Mouse (Mus musculus) limb, embryonic 10.5 days (tissue): ENCODE data around the gene Madcam1. TPM values are rescaled to one million over a fixed set of nuclear protein-coding genes. Genes with fewer than 3 reads are reported as not detected.

ENCODE experiments used
- DNase-seq: peaks from one replicate; pipeline ENCODE4 v3.0.0-alpha.2; 2017; ENCODE audit warnings: low spot score
- H3K27ac ChIP-seq: fragments of 300-500 bp; sonication (generic); 2 replicates; pipeline ENCODE4 v1.5.1; 2016; ENCODE audit warnings: mild to moderate bottlenecking
- H3K27me3 ChIP-seq: fragments of 300-500 bp; sonication (generic); 2 replicates; pipeline ENCODE4 v1.6.1; 2016; ENCODE audit warnings: low read depth, mild to moderate bottlenecking; ENCODE audit not compliant: poor library complexity, severe bottlenecking
- H3K36me3 ChIP-seq: fragments of 300-500 bp; sonication (generic); 2 replicates; pipeline ENCODE4 v1.6.1; 2016; ENCODE audit warnings: mild to moderate bottlenecking, moderate library complexity
- H3K4me1 ChIP-seq: fragments of 300-500 bp; sonication (generic); 2 replicates; pipeline ENCODE4 v1.6.1; 2016
- H3K4me3 ChIP-seq: fragments of 300-500 bp; sonication (generic); 2 replicates; pipeline ENCODE4 v1.5.1; 2016; ENCODE audit warnings: mild to moderate bottlenecking, moderate library complexity
- H3K9me3 ChIP-seq: fragments of 300-500 bp; sonication (generic); replicated peaks from 2 replicates; pipeline ENCODE4 v1.6.1; 2016; ENCODE audit warnings: mild to moderate bottlenecking
- WGBS: fragments of 180-500 bp; shearing (Covaris S2); methylation state at CpG from one replicate; pipeline ENCODE4 v1.1.7; 2016; 5-methylcytosine and 5-hydroxymethylcytosine counted together
- polyA plus RNA-seq: library from polyadenylated mRNA; unstranded; fragments of >200 nt; fragmentation: Nextera tagmentation; extraction: Ambion mirVana; gene quantifications from 2 replicates; pipeline ENCODE4 v1.2.1, GENCODE M21; 2016

Gene Madcam1
- polyA plus RNA-seq, 1 experiment from 2014 or later, result 6.4 TPM

DNA sequence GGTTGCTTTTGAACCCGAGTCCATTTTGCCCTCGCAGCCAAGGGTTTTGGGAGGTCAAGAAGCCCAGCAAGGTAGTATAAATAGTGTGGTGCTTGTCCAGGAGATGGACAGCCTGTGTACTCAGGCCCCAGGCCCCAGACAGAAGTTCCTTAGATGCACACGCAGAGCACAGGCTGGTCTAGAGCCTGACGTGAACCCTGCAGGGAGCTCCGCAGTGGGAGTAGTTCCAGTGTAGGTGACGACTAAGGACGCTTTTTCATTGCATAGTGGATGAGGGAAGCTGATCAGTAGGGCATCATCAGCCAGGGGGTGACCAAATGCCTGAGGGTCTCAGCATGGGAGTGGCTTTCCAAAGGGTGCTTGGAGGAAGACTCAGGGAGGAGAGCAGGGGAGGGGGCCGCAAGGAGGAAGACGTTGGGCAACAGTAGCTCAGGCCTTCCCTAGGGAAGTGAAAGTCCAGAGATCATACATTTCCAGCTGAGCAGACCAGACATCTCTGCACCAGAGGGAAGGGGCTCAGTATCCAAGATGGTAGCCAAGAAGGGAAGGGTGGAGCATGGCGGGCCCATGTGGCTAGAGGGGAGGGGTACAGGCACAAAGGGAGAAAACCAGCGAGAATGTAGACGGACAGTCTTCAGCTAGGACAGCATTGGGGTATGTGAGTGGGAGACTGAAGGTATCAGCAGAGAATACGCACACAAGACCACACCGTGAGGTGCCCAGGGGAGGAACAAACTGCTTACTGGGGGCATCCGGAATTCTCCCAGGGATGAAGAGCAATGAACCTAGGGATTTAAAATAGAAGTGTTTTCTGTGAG is 5.9 kb downstream of the Madcam1 start:
- Histone ChIP-seq H3K36me3 (peaks cover 33% of the 10 kb centered on the region), H3K27me3 (no peaks in the 10 kb centered on the region), H3K27ac (peak overlapping the region; percentile 96), H3K4me1 (peaks cover 23% of the 10 kb centered on the region), H3K4me3 (peak overlapping the region; percentile 78), H3K9me3 (no peaks in the 10 kb centered on the region)
- no peak for DNase-seq
- WGBS, result 35% methylated on average over 15 of the region's 15 CpGs

DNA sequence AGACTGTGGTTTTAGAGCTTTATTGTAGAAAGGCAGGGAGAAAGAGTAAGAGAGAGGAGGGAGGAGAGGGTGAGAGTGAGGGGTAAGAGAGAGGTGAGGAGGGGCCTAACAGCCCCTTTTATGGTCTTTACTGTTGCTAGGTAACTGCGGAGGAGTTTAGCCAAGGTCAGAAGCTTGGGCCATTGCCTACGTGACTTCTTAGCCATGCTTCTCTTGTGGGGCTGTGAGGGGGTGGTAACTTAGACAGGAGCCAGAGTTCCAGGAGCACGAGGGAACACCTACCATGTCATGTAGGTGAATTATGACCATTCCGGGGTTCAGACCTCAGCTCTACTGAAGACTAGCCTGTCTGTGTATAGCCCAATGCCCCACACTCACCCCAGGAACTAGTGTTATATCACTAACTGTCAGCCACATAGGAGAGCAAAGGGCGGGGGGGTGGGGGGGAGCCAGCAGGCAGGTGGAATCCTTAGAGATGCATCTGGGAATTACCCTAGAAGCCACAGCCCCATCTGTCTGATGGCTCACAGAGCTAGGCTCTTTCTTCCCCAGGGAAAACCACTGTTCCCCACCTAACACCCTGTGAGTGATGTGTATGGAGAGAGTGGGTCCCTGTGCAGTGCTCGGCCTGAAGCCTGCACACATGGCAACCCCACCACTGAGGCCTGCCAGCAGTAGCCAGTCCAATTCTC is 7.2 kb downstream of the Madcam1 start:
- H3K27me3 ChIP-seq, result no peaks in the 10 kb centered on the region
- no peak for DNase-seq
- H3K27ac ChIP-seq, result peak overlapping the region; percentile 96; the same call in 1 of the 2 replicates
- H3K4me3 ChIP-seq, result peak overlapping the region; percentile 78; the same call in 1 of the 2 replicates
- no peaks in the 10 kb centered on the region for H3K9me3 ChIP-seq
- 51% methylated on average over 6 of the region's 6 CpGs for WGBS
- peaks cover 27% of the 10 kb centered on the region for H3K4me1 ChIP-seq
- peaks cover 43% of the 10 kb centered on the region for H3K36me3 ChIP-seq

- Histone ChIP-seq H3K36me3 (peaks cover 43% of the 10 kb centered on the region), H3K4me3 (peak overlapping the region; percentile 18; the same call in 1 of the 2 replicates), H3K4me1 (peaks cover 27% of the 10 kb centered on the region), H3K27ac (peak overlapping the region; percentile 54; the same call in 1 of the 2 replicates), H3K27me3 (no peaks in the 10 kb centered on the region), H3K9me3 (no peaks in the 10 kb centered on the region)
- 74% methylated on average over 3 of the region's 3 CpGs for WGBS
- DNase-seq, result no peak
Observed at GRCm38 (mm10) chr10:79672088-79672455, 7.7 kb downstream of the Madcam1 start.

- no peak for DNase-seq
- Histone ChIP-seq H3K9me3 (no peaks in the 10 kb centered on the region), H3K4me1 (peaks cover 27% of the 10 kb centered on the region), H3K27me3 (no peaks in the 10 kb centered on the region), H3K36me3 (peaks cover 43% of the 10 kb centered on the region), H3K4me3 (no peak overlapping the region), H3K27ac (no peak overlapping the region)
- 96% methylated on average over 3 of the region's 3 CpGs for WGBS
Observed at GRCm38 (mm10) chr10:79673054-79673453, 8.7 kb downstream of the Madcam1 start.

DNA sequence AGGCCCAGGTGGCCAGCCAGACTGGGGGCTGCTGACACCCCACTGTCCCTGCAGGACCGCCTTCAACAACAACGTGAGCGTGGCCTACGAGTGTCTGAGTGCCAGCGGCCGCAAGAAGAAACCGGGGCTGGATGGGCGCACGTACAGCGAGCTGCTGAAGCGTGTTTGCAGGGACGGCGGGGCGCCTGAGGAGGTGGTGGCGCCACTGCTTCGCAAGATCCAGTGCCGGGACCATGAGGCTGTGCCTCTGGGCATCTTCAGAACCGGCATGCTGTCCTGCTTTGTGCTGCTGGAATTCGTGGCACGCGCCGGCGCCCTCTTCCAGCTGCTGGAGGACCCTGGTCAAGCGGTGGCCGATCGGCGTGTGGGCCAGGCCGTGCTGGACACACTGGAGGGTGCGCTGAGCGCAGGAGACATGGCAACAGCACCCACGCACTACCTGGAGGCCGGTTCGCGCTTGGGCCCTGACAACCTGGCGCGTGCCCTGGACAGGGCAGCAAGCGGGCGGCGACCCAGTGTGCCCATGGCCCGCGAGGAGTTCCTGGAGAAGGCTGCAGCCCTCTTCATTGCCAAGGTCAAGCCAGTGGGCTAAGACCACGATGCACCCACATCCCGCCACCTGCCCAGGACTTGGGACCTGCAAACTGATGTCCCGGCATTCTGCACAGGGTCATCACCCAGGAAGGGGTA is 11.1 kb downstream of the Madcam1 start:
- Histone ChIP-seq H3K36me3 (peaks cover 43% of the 10 kb centered on the region), H3K27ac (no peak overlapping the region), H3K27me3 (no peaks in the 10 kb centered on the region), H3K9me3 (no peaks in the 10 kb centered on the region), H3K4me3 (no peak overlapping the region), H3K4me1 (peaks cover 22% of the 10 kb centered on the region)
- DNase-seq, result no peak
- WGBS, result 52% methylated on average over 44 of the region's 44 CpGs

- no peaks in the 10 kb centered on the region for H3K9me3 ChIP-seq
- H3K36me3 ChIP-seq, result peaks cover 26% of the 10 kb centered on the region
- H3K27me3 ChIP-seq, result no peaks in the 10 kb centered on the region
- H3K27ac ChIP-seq, result peak overlapping the region; percentile 89
- no peak for DNase-seq
- peak overlapping the region; percentile 89 for H3K4me3 ChIP-seq
- WGBS, result 40% methylated on average over 11 of the region's 11 CpGs
- H3K4me1 ChIP-seq, result peaks cover 25% of the 10 kb centered on the region
Observed at GRCm38 (mm10) chr10:79680606-79681495, 16.5 kb downstream of the Madcam1 start.

- no peaks in the 10 kb centered on the region for H3K9me3 ChIP-seq
- H3K27ac ChIP-seq, result peak within 1 kb of the TSS; percentile 89
- peak; percentile 99 for DNase-seq
- peaks cover 30% of the 10 kb centered on the region for H3K36me3 ChIP-seq
- WGBS, result under 1% methylated on average over 83 of the region's 84 CpGs
- H3K4me3 ChIP-seq, result peak within 1 kb of the TSS; percentile 89
- no peaks in the 10 kb centered on the region for H3K27me3 ChIP-seq
- H3K4me1 ChIP-seq, result peaks cover 25% of the 10 kb centered on the region
Observed at GRCm38 (mm10) chr10:79681591-79682245, 17.4 kb downstream of the Madcam1 start, which contains the start of gene Cdc34. Cdc34 (plus strand) TSS chr10:79682195.

GRCm38 (mm10) chr10:79682551-79682915 is 18.2 kb downstream of the Madcam1 start:
- DNase-seq, result peak; percentile 54
- 0% methylated on average over 10 of the region's 10 CpGs for WGBS
- H3K36me3 ChIP-seq, result peaks cover 39% of the 10 kb centered on the region
- H3K9me3 ChIP-seq, result no peaks in the 10 kb centered on the region
- peak overlapping the region; percentile 89 for H3K27ac ChIP-seq
- peaks cover 25% of the 10 kb centered on the region for H3K4me1 ChIP-seq
- peak overlapping the region; percentile 89 for H3K4me3 ChIP-seq
- no peaks in the 10 kb centered on the region for H3K27me3 ChIP-seq

- Histone ChIP-seq H3K4me3 (peak overlapping the region; percentile 89), H3K27me3 (no peaks in the 10 kb centered on the region), H3K36me3 (peaks cover 44% of the 10 kb centered on the region), H3K4me1 (peaks cover 25% of the 10 kb centered on the region), H3K27ac (peak overlapping the region; percentile 89), H3K9me3 (no peaks in the 10 kb centered on the region)
- WGBS, result 6% methylated on average over 10 of the region's 10 CpGs
- DNase-seq, result peak; percentile 70
Observed at GRCm38 (mm10) chr10:79682916-79683582, 18.7 kb downstream of the Madcam1 start.

DNA sequence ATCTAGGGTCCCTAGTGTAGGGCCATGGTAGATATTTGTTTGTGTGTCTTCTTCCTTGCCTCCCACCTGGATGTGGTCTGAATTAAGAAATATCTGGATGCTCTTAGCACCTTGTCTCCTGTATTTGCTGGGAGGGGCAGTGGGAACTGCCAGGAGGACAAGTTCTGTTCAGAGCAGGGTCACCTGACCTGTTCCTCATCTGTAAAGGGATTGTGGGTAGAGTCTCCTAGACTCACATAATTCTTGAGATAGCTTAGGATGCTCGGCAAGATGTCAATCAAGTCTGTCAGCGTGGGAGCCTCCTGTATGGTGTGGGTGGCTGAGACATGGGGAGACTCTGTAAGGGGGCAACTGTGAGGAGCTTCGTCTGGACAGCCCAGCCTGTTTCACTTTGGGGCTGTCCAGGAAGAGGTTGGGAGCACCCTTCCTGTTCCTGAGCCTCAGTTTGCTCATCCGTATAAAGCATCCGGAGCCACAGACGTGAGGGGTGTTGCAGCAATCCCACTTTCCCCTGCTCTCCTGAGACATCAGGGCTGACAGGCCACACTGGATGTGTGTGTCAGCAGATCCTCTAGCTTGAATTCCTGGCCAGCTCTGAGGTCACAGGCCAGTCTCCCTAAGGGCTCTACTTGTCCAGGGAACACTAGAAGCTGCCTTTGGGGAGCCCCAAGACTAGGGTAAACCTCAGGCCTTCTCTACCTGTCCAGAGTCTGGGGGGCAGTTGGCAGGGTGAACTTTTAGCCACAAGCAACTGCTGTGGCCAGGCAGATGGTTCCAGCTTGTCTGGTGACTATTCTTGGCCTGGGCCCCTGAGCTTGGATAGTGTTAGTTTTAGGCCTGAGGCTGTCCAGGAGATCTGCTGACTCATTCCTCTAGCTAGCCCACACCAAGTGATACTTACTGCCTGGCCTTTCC is 19.6 kb downstream of the Madcam1 start:
- Histone ChIP-seq H3K27me3 (no peaks in the 10 kb centered on the region), H3K27ac (peak overlapping the region; percentile 89; the same call in 1 of the 2 replicates), H3K4me1 (peaks cover 25% of the 10 kb centered on the region), H3K4me3 (peak overlapping the region; percentile 89), H3K9me3 (no peaks in the 10 kb centered on the region), H3K36me3 (peaks cover 53% of the 10 kb centered on the region)
- WGBS, result 90% methylated on average over 6 of the region's 6 CpGs
- no peak for DNase-seq
